8 mouse cellular contexts compared by ENCODE assay signal in genomic region chr11:62675480-62676289, GRCm38 (mm10). TPM values are rescaled to one million over a fixed set of nuclear protein-coding genes. Genes with fewer than 3 reads are reported as not detected.
DNase-seq lines count a peak whose midpoint lies in the region; ATAC-seq lines count a peak whose summit lies in the region.

No protein-coding gene starts in this region.

- H3K4me3 ChIP-seq in hindbrain, embryonic 13.5 days, result peak overlapping the region; percentile 22; the same call in 1 of the 2 replicates

- H3K4me2 ChIP-seq in hindbrain, embryonic 13.5 days, result peak overlapping the region; percentile 49

- peaks cover 7% of the 10 kb centered on the region for H3K4me1 ChIP-seq in hindbrain, embryonic 13.5 days (replicated peaks)

- H3K9ac ChIP-seq in hindbrain, embryonic 13.5 days, result peak overlapping the region; percentile 56

- H3K27ac ChIP-seq in hindbrain, embryonic 13.5 days, result peak overlapping the region; percentile 55; the same call in 1 of the 2 replicates

- DNase-seq in R1 (ENCODE audit: low read depth, low spot score), result peak; percentile 93
- DNase-seq in cerebellum, postnatal 10 days, result peak; percentile 83 to 89
- DNase-seq in frontal cortex, postnatal 14 days (ENCODE audit: low spot score in 2 of 2), result peak; percentile 36 to 53
- peak; percentile 57 to 88 for DNase-seq in layer of hippocampus, postnatal 14 days (ENCODE audit: low spot score in 2 of 2)
- DNase-seq in lung, postnatal 14 days, result peak; percentile 70
- peak; percentile 81 for DNase-seq in retina, adult 2 months (ENCODE audit: low read depth, low spot score)
- DNase-seq in urinary bladder, postnatal 36 days (ENCODE audit: low spot score in 2 of 2), result peak; percentile 32 to 61

- no peaks in the 10 kb centered on the region for H3K27me3 ChIP-seq in hindbrain, embryonic 13.5 days

- ATAC-seq in hindbrain, embryonic 13.5 days (ENCODE audit: low FRiP score), result peak; percentile 93

- H3K9me3 ChIP-seq in hindbrain, embryonic 13.5 days, result no peaks in the 10 kb centered on the region

- WGBS in hindbrain, embryonic 13.5 days, result 24% methylated on average over 17 of the region's 17 CpGs

- no peaks in the 10 kb centered on the region for H3K36me3 ChIP-seq in hindbrain, embryonic 13.5 days

RNA-seq across cellular contexts. Expression of gene Mmgt2, which starts 27.2 kb away (rescaled TPM):
- 22.8 and 24.9 TPM in 2 replicates for polyA plus RNA-seq in hindbrain, embryonic 13.5 days (2015; fragmentation: Nextera tagmentation; extraction: Ambion mirVana)
- total RNA-seq in layer of hippocampus, postnatal 14 days (2021), result 10 to 100 TPM; 14.8 to 17.2 TPM

RNA-seq across cellular contexts. Expression of gene Lrrc75a, which starts 27.4 kb away (rescaled TPM):
- polyA plus RNA-seq in hindbrain, embryonic 13.5 days (2015; fragmentation: Nextera tagmentation; extraction: Ambion mirVana), result 10.0 and 10.4 TPM in 2 replicates
- 10 to 100 TPM in 1 of 2 experiments, 1 to 10 TPM in 1; 9.5 to 11.3 TPM for total RNA-seq in layer of hippocampus, postnatal 14 days (2021)

RNA-seq across cellular contexts. Expression of gene Zfp287, which starts 56.0 kb away (rescaled TPM):
- 21.0 and 21.3 TPM in 2 replicates for polyA plus RNA-seq in hindbrain, embryonic 13.5 days (2015; fragmentation: Nextera tagmentation; extraction: Ambion mirVana)
- 10 to 100 TPM; 15.2 to 16.7 TPM for total RNA-seq in layer of hippocampus, postnatal 14 days (2021)

Comparison
In these comparisons a context has a peak if more than half of its experiments do, and no peak if none do; other contexts are left out.
1. Peak in every context shown above with its lines: DNase-seq, ATAC-seq, H3K4me3 ChIP-seq and H3K27ac ChIP-seq.